Mouse (Mus musculus): ENCODE measurements around the gene Ptch2.

Gene Ptch2

DNA sequence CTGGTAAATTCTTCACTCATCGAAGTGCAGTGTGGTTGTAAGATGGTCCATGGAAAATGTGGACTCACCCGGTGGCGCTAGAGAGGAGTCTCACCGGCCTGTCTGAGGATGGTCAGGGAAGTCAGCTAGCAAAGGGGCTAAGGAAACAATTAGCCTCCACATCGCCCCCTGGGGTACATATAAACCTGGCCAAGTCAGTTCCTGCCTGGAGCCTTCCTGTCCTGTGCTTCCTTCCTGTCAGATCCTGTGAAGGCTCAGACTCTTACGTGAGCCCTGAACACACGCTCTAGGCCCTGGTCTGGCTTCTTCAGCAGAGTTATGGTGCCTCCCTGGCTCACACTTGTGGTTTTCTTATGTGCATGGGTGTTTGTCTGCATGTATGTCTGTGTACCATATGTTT, 5.3 kb downstream of the Ptch2 start:
- in situ Hi-C loops (cut with MboI, MseI) = loop anchor here in 1 of 2 experiments (10.0 kb wide), 1 partner anchor 256 kb away; no protein-coding TSS in a partner anchor

DNA sequence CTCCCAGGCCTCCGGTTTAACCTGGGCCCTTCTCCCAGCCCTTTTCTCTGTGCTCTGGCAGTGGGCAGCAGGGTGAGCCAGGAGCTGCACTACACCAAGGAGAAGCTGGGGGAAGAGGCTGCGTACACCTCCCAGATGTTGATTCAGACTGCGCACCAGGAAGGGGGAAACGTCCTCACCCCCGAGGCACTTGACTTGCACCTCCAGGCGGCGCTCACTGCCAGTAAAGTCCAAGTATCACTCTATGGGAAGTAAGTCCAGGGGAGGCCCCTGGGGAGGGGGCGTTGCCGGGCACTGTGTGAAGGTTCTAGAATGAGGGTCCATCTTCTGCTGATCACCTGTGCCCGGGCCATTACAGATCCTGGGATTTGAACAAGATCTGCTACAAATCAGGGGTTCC, 8.8 kb downstream of the Ptch2 start:
- in situ Hi-C loops (cut with MboI, MseI) = loop anchor here in 1 of 2 experiments (10.0 kb wide), 1 partner anchor 260 kb away; no protein-coding TSS in a partner anchor

DNA sequence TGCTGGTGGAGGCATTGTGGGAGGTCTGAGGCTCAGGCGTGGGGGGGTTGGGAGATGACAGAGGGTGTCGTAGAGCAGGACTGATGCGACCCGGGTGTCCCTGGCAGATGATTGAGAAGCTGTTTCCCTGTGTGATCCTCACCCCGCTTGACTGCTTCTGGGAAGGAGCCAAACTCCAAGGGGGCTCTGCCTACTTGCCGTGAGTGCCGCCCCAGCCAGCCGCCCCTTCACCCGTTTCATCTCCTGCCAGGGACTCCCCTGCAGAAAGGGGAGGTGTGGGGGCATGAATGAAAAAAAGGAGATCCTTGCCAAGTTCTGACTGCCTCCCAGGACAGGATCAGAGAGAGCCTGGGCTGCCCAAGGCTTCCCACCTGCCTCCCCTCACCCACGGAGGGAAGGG, 9.3 kb downstream of the Ptch2 start:
- in situ Hi-C loops (cut with MboI, MseI) = loop anchor here in 1 of 2 experiments (10.0 kb wide), 1 partner anchor 260 kb away; no protein-coding TSS in a partner anchor

DNA sequence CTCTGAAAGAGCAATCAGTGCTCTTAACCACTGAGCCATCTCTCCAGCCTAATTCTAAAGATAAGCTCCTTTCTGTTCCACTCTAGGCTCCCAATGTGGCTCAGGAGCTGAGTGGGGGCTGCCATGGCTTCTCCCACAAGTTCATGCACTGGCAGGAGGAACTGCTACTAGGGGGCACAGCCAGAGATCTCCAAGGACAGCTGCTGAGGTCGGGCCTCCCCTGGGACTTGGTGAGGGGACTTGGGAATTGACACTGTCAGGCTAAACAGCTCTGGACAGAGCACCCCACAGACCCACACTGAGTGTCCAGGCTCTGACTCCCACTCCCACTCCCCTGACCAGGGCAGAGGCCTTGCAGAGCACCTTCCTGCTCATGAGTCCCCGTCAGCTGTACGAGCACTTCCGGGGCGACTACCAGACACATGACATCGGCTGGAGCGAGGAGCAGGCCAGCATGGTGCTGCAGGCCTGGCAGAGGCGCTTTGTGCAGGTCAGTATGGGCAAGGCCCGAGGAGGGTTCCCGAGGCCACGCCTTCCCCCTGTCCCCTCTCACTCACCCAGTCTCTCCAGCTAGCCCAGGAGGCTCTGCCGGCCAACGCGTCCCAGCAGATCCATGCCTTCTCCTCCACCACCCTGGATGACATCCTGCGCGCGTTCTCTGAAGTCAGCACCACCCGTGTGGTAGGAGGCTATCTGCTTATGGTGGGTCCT, 12.1 kb downstream of the Ptch2 start:
- in situ Hi-C loops (cut with MboI, MseI) = loop anchor here in 1 of 2 experiments (10.0 kb wide), 1 partner anchor 263 kb away; no protein-coding TSS in a partner anchor

DNA sequence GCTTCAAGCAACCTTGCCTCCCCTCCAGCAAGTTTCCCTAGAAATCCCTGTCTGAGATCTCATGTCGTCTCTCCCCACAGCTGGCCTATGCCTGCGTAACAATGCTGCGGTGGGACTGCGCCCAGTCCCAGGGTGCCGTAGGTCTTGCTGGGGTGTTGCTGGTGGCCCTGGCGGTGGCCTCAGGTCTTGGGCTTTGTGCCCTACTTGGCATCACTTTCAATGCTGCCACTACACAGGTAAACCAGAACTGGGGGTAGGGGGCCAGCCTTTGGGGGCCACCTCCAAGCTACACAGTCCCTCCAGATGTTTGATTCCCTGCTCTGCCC, 12.6 kb downstream of the Ptch2 start:
- in situ Hi-C loops (cut with MboI, MseI) = loop anchor here in 1 of 2 experiments (10.0 kb wide), 1 partner anchor 264 kb away; no protein-coding TSS in a partner anchor

DNA sequence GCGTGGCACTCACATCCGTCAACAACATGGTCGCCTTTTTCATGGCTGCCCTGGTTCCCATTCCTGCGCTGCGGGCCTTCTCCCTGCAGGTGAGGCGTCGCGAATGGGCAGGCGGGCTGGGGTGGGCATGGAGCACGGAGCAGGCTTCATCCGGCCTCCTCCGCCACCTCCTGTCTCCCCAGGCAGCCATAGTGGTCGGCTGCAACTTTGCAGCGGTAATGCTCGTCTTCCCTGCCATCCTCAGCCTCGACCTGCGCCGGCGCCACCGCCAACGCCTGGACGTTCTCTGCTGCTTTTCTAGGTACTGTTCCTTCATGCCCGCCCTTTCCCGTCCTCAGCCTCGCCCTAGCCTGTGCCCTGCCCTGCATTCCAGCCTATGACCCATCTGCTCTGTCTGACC, 13.5 kb downstream of the Ptch2 start:
- in situ Hi-C loops (cut with MboI, MseI) = loop anchor here in 1 of 2 experiments (10.0 kb wide), 1 partner anchor 265 kb away; no protein-coding TSS in a partner anchor

DNA sequence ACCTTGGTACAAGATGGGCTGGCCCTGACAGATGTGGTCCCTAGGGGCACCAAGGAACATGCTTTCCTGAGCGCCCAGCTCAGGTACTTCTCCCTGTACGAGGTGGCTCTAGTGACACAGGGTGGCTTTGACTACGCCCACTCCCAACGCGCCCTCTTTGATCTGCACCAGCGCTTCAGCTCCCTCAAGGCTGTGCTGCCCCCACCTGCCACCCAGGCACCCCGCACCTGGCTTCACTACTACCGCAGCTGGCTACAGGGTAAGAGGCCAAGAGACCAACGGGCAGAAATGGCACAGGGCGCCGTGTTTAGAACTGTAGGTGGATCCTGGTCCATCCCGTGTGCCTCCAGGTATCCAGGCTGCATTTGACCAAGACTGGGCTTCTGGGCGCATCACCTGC, 14.4 kb downstream of the Ptch2 start:
- in situ Hi-C loops (cut with MboI, MseI) = no loop called here

DNA sequence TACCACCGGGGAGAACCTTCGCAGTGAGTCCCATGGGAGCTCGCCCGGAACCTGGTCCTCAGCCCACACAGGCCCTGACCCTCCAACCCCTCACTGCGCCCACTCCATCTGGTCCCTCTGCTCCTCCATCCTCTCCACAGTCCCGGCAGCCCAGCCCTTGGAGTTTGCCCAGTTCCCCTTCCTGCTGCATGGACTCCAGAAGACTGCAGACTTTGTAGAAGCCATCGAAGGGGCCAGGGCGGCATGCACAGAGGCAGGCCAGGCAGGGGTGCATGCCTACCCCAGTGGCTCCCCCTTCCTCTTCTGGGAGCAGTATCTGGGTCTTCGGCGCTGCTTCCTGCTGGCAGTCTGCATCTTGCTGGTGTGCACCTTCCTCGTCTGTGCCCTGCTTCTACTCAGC, 15.1 kb downstream of the Ptch2 start:
- in situ Hi-C loops (cut with MboI, MseI) = no loop called here

DNA sequence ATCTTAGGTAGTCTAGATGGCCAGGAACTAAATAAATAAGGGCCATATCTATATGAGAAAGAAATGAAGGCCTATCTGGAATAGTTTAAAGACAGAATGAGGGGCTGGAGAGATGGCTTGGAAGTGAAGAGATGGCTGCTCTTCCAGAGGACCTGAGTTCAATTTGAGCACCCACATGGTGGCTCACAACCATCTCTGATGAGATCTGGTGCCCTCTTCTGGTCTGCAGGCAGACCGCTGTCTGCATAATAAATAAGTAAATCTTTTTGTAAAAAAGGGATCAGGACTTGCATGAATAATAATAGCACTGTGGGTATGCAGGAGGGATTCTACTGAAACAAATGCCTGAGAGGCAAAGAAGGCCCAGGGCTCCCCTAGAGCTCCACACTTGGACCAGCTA, 17.4 kb downstream of the Ptch2 start:
- in situ Hi-C loops (cut with MboI, MseI) = no loop called here

DNA sequence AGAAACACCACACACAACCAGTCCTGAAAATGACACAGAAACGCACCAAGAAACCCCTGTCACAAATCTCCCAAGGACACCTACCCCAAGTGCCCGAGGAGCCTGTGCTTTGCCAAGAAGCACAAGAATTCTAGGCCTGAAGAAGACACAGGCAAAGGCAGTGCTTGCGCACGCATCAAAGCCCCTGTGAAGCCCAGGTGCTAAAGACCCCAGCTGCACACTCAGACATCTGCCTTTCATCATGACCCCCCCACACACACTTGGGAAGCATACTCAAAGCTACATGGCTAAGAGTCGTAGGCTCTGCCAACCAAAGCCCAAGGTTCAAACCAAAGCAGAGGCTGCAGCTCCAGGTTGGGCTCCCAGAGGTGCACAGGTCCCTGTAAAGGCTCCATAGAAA, 19.7 kb downstream of the Ptch2 start:
- in situ Hi-C loops (cut with MboI, MseI) = no loop called here

DNA sequence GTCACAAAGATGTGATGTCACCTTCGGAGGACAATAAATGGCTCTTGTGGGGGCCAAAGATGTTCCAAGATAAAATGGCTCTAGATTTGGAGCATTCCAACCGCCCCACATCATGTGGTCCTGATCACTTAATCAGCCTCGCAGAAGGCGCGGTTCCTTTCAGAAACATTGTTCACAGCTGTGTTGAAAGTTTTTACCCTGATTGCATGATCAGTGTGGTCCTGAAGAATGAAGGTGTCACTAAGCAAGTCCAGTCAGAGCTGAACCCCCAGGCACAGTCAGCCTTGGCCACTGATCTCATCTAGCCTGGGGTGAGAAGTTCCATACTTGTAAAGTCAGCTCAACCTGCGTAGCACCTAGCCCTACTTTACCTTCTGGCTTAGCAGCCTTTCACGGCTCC, 22.1 kb downstream of the Ptch2 start:
- in situ Hi-C loops (cut with MboI, MseI) = no loop called here

DNA sequence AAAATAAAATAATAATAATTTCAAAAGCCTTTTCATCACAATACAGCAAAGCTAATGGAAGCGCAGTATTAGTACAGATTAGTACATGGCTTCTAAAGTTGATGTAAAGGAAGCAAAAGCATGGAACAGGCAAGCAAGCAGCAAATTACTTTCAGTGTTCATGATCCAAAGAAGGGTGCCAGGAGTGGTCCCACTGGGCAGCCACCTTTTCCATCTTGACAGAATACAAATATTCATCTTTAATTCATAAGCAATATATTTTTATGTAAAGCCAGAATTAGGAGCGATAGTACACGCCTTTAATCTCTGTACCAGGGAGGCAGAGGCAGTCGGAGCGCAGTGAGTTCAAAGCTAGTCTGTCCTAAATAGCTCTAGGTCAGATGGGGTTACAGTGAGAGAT, 23.8 kb downstream of the Ptch2 start:
- in situ Hi-C loops (cut with MboI, MseI) = no loop called here

DNA sequence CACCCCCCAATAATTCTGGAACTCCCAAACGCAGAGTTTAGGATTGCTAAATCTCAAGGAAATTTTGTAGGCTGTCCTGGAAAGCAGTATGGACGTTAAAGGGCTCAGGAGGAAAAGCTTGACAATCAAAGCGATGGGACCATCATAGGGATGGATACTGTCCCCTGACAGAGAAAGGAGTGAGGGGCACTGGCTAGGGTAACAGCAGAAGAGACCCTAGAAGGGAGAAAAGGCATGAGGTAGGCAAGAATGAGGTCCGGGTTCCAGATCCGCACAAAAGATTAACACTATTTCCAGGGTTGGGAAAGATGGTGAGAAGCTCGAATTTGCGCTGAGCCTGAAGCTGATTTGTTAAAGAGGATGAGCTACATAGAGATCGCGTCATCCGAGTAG, 24.2 kb downstream of the Ptch2 start:
- in situ Hi-C loops (cut with MboI, MseI) = no loop called here

DNA sequence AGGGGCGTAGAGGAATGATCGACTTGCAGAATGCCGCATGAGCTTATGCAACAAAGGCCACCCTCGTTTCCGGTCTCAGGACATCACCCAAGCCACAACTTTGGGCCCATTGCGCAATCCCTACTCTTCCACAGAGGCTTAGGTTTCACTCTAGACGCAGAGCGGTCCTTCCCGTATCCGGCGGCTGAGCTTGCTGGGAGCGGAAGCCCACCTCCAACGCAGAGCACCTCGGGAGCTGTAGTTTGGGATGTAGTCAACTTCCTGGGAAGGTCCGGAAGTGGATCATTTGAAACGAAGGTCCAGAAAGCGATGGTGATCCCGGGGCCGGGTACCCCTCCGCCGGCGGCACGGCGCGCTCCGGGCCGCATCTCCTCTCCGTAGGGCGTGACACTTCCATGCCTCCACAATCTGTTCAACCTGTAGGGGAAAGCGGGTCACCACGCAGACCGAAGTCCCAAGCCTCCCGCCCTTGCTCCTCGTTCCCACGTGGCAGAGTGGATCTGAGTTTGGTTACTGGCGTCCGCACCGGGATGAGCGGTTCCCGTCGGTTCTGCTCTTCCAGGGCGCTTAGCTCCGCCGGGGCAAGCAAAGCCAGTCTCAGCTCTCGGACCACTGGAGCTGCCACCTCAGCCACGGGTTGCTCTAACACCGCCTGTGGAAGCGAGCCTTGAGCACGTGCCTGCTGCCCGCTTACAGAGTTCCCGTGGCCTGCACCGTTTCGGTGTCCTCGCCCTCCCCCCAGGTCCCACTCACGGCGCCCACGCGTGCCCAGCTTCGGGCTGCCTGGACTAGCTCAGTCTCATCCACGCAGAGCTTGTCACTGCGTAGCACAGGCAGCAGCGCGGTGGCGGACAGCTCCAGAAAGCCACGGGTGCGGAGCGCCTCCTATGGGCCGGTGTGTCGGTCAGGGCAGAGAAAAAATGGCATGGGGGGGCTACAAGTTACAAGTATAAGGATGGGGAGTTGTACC, 24.9 kb downstream of the Ptch2 start:
- in situ Hi-C loops (cut with MboI, MseI) = no loop called here

DNA sequence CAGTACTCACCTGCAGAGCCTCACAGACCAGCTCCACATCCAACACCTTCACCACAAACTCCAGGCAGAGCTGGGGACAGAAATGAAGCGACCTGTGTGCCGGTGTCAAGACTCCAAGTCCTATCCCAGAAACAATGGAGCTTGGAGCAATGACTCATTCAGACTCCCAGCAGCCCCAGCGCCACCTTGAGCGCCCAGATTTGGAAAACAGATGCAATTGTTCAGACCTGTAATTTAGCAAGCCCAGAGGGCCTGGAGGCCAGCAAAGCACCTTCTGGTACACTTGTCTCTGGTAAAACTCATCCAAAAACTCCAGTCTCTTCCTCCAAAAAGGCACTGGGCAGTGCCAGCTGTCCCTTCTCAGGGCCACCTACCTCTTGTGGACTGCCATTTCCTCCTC, 26.3 kb downstream of the Ptch2 start:
- in situ Hi-C loops (cut with MboI, MseI) = no loop called here

DNA sequence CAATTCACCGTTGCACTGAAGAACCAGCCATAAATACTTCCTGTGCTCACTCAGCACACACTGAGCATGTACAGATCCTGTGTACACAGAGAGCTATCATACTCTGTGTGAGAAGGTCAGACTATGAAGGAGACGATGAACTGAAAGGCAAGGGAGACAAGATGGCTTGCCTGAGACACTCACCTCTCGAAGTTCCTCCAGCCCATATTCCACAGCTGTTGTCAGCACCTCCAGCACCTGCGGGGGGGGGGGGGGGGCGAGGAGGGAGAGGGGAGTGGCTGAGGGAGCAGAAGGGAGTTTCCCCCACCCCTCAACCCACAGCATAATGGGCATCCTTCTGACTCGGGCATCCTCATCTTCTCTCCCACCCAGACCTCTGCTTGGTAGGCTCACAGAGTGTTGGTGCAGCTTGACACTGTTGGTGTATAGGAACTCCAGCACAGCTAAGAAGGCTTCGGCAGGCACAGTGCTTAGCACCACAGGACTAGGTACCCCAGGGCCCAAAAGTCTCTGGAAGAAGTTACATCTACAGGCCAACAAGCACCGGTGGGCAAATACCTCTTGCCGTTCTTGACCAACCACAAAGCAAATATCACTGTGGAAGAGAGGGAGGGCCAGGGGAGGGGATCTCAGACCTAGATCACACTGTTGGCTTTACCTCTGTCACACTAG, 27.8 kb downstream of the Ptch2 start:
- in situ Hi-C loops (cut with MboI, MseI) = no loop called here

DNA sequence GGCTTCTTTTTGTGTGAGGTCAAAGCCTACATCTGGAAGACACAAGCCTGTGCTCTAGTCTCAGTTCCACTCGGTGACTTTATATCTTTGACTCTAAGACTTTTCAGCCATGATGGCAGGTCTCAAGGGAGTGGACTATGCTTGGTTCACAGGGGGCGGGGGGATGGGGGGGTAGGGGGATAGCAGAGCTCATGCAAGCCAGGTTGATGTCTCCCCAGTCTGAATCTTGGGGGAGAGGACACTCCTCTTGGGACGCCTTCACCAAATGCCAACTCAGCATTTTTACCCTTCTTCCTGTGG, 28.3 kb downstream of the Ptch2 start:
- in situ Hi-C loops (cut with MboI, MseI) = no loop called here

DNA sequence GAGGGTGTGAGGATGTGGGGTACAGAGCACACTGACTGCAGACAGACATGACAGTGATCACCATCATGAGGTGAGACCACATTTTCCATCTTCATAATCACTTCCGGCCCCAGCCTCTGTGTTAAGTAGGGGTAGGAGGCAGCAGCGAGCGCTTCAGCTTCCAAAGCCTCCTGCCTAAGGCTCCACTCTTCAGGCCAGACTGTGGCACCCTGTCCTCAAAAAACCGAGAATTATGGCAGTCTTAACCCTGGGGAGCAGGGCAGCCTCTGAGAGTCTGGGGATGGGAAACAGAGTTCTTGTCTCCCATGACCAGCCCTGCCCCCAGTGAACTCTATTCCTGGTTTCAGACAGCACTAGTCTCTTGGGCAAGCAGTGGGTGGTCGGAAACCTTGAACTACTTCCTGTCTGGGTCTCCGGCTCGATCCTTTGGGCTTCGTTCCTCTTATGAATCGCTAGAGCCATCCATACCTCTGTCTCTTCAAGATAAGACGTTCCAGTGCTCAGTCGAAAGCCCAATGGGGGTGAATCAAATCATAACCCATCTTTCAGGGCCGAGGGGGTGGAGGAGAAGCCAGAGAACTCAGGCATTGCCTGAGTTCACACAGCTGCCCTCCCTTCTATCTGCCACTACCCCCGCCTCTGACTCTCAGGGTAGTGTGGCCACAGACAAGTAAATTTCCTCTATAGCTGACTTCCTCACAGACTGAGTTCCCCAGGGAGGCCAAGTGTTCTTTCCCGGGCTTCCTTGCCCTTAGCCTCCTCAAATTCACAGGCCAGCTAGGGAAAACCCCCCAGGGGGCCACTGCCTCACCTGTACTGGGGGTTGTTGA, 28.9 kb downstream of the Ptch2 start:
- in situ Hi-C loops (cut with MboI, MseI) = no loop called here

DNA sequence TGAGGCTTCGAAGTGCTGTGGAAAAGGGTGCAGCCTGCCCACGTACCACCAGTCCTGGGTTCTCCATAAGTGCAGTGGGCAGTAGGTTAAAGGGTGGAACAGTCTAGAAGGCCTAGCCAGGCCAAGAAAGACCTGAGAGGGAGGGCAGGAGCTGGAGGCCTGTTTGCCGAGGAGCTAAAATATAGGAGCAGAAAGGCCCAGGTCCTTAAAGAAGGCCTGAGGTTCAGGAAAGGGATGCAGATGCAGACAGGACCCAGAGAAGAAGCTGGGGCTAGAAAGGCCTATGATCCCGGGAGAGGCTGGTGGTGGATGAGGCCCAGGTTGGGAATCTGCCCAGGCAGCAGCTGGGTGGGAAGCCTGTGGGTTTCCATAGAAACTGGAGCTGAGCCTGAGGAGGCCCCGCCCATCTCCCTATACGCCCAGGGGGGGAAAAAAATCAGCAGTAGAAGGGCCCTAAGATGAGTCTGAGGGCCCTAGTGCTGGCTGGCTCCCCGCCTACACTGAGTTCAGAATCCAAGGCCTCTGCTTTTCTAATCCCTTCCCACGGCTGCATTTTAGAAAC, 29.6 kb downstream of the Ptch2 start, which contains the start of gene Btbd19:
Gene Btbd19 (minus strand): TSS at position 378 of the 562 bp plus-strand sequence.
- in situ Hi-C loops (cut with MboI, MseI) = no loop called here

DNA sequence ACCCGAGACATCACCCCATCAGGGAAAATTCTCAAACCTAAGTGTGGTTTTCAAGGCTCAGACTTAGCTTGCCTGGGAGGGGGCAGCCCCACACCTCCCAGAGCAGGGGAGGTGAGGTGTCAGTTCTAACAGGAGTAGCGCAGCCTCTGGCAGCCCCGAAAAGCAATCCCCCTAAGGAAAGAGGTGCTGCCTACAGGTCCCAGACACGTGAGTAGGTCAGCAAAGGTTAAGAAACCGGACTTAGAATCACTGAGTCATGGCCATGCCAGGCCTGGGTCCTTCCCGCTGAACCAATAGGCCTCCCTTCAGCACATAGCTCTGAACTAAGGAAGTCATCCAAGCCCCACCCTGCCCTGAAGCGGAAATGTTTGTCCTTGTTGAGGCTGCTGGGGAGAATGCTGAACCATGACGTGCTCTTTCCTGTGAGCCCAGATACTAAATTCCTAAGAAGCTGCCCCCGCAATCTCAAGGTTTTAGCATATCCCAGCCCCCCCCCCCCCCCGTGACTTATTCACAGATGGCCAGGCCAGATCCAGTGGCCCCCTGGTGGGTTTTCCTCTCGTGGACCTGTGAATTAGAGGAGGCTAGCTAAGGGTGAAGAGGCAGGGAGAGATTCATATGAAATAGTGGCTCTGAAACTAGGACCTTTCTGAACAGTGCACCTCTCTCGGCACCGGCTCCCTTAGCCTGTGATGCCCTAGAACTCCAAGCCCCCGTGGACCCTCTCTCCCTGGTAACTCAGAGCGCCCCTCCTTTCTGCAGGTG, 30.2 kb downstream of the Ptch2 start:
- in situ Hi-C loops (cut with MboI, MseI) = no loop called here

All from T-helper 17 cell (primary cell).